Mouse (Mus musculus) NIH3T3 (cell line): ENCODE measurements around the gene Maf.

Experiments used
- DNase-seq: peaks from one replicate; pipeline ENCODE4 v3.0.0-alpha.2; 2012; ENCODE audit warnings: low read depth

Gene Maf

GRCm38 (mm10) chr8:115707731-115708590 lies at the start of gene Maf:
Gene Maf, minus strand, starts transcription at chr8:115707794.
- peak; percentile 97 for DNase-seq

- no peak for DNase-seq
These were observed 49.4 kb upstream of the Maf start for GRCm38 (mm10) chr8:115756965-115757364.

DNA sequence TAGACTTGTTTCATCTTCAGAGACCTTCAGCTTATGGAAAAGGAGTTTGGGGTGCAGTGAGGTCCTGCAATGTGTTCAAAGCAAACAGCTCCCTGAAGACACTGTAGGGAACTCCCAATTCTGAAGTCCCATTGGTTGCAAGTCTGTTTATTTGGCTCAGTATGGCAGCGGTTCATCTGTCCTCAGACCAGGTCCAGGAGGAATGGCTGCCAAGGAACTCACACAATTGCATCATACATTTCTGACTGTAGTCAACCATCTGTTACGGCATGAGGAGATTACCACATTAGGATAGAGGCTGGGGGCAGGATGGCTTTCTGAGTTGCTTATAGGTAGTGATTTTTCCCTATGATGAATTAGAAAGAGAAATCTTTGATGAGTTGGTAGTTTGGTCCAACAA lies 48.4 kb upstream of the Maf start:
- DNase-seq = peak; percentile 74

- peak; percentile 68 for DNase-seq
These were observed 47.1 kb upstream of the Maf start for GRCm38 (mm10) chr8:115754694-115755093.

DNA sequence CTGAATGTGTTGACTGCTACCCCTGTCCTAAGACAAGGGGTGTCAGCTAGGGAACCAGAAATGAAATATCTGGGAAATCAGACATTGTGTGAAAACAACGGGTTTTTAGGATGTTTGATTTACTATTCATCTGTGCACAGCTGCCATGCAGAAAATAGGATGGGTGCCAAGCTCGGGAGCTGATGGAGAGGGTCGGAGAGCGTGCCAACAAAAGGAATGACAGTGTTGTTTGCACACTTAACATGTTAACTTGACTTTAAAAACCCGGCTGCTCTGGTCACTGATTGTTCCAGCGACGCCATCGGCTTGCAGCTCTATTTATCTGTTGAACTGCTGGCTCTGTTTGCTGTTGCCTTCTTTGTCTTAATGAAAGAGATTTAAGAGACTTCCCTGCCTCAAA lies 46.2 kb upstream of the Maf start:
- peak; percentile 41 for DNase-seq

DNA sequence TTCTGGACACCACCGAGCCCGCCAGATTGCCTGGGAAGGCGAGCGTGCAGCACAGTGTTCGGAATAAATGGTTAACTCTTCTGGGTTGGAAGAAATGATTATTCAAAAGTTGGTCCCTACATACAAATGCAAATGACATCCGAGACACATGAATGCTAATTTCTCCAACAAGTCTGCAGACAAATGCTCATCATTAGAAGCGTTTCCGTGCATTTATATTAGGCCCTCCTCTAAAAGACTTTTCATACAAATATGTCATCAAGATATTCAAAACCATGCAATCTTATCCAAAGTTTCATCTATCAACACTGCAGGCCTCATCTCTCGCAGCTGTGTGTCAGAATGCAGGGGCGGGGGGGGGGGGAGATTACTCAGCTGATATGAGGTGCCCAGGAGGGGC lies 39.8 kb upstream of the Maf start:
- no peak for DNase-seq

DNA sequence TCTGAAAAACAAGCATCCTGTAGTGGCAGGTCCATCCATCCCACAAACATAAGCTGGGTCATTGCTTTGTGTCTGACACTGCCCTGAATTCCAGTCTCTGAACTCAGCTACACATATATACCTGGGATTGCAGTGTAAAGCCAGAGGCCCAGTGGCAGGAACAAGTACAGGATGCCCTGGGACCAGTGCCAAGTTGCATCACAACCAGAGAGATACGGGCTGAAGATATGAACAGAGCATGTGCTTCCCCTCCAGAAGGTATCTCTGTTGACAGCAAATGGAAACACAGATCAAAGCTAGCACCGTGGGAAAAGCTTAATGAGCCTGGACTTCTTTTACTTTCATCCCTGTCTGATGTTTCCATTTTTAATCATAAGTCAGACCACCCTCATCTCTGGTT lies 38.1 kb upstream of the Maf start:
- DNase-seq = no peak

GRCm38 (mm10) chr8:115743441-115743840 lies 35.8 kb upstream of the Maf start:
- DNase-seq = no peak

- peak; percentile 60 for DNase-seq
These were observed 35.1 kb upstream of the Maf start for GRCm38 (mm10) chr8:115742646-115743045.

- no peak for DNase-seq
These were observed 34.4 kb upstream of the Maf start for GRCm38 (mm10) chr8:115741964-115742363.

GRCm38 (mm10) chr8:115739756-115740155 lies 32.2 kb upstream of the Maf start:
- DNase-seq = no peak

DNA sequence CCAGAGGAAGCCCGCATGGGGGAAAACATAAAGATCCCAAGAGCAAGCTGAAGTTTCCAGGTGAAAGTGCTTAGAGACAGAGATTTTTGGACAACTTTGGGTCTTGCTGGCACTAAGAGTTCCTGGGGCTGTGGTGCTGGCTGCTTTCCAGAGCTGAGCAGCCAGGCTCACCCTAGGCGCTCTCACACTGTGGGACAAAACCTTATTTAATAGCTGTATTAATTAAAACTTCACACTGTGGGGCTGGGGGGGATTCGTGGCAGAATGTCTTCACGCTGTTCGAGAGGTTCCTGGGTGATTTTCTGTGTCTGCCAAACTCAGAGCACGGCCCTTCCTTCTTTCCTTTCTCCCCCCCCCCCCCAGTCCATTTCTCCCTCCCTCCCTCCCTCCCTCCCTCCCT lies 24.8 kb upstream of the Maf start:
- no peak for DNase-seq

DNA sequence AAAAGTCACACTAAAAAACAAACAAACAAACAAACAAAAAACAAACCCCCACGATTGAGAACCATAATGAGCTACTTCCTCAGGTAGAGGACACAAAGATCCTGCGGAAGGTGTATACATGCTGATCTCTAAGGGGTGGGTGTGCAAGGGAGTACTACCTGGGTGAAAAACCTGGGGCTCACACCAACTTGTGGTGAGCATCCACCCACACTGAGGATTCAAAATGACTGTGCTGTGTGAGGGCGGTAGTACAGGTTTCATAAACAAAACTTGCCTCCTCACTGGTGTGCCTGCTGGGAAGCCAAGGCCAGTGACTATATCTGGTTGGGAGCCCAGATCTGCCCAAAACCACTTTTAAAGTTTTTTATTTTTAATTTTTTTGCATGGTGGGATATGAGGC lies 19.2 kb upstream of the Maf start:
- no peak for DNase-seq

DNA sequence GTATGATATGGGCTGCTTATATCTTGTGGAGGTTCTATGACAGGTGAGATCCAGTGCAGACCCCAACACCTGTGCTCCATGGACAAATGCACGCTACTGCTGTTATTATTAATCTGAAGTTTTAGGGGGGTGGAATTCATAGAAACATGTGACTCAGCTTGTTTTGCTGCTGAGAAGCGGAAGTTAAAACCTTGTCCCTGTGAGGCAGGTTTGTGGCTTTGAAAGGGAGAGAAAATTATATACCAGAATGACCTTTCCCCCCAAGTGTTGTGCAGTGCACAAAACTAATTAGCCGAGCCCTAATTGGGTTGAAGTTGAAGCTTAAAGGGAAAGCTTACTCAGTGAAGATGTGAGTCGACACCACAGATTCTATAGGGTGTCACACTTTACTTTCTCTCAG lies 18.6 kb upstream of the Maf start:
- no peak for DNase-seq

DNA sequence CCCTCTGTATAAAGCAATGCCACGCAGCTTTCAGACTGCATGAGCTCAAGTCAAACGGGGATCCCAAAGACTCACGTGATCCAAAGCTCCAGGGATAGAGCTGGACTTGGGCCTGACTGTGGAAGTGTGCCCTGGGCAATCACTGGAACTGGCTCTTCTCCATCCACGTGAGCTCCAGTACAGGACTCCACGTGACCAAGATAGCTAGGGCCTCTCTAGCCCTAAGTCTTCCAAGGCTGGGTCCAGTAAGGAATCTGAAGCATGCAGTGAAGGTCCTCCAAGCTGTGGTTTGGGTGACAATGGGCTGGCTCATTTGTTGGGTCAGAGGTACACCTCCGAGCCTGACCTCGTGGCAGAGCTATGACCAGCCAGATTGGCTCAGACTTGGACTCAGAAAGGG lies 11.5 kb upstream of the Maf start:
- DNase-seq = peak; percentile 64

- DNase-seq = peak; percentile 61
These were observed 11.0 kb upstream of the Maf start for GRCm38 (mm10) chr8:115718621-115719020.

DNA sequence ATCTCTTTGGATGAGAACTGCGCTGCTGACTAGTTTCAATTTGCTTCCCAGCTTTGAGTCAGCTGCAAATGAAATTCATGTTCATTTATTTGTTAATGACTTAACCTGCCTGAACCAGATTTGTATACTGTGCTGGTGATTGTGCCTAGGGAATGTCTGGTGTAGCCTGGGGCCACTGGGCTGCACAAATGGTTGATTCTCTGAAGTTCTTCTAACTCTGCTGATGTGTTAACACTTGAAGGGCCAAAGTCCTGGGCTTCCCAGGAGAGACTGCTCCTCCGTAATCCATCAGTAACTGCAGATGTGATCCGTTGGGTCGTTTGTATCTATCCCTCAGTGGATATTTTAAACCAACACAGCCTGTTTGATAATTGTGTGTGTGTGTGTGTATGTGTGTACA lies 7.7 kb upstream of the Maf start:
- DNase-seq = no peak

DNA sequence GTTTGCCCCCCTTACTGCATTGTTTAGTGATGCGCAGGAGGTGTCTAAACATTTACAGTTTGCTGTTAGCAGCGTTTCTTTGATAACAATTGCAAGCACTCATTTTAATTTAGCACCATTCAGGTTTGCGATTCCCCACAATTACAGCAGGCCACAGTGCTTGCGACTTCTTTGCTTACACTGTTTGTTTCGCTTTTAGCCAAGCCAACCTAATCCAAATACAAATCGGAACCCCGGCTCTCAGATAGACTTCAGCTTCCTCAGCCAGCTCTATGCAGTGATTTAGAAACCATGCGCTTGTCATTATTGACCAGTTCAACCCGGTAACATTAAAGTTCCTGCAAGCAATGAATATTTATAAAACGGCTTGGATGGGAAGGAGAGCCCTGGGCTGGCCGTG lies 3.5 kb upstream of the Maf start:
- DNase-seq = no peak

DNA sequence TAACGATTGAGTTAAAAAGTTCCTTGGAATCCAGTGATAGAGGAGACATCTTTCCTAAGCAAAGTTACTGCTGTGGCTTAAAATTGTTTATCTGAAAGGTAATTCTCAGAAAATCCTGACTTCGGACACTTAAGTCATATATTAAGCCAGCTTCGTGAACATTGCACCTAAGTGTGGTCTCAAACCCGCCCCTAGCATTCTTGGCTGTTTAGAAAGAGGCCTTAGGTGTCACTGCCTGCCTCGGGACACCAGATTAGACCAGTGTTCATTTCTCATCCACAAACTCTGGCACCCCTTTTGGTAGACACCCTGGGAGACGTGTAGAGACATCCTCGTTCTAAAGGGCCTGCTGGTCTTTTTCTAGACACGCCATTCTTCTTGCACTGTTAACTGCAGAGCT lies 2.3 kb upstream of the Maf start:
- no peak for DNase-seq

DNA sequence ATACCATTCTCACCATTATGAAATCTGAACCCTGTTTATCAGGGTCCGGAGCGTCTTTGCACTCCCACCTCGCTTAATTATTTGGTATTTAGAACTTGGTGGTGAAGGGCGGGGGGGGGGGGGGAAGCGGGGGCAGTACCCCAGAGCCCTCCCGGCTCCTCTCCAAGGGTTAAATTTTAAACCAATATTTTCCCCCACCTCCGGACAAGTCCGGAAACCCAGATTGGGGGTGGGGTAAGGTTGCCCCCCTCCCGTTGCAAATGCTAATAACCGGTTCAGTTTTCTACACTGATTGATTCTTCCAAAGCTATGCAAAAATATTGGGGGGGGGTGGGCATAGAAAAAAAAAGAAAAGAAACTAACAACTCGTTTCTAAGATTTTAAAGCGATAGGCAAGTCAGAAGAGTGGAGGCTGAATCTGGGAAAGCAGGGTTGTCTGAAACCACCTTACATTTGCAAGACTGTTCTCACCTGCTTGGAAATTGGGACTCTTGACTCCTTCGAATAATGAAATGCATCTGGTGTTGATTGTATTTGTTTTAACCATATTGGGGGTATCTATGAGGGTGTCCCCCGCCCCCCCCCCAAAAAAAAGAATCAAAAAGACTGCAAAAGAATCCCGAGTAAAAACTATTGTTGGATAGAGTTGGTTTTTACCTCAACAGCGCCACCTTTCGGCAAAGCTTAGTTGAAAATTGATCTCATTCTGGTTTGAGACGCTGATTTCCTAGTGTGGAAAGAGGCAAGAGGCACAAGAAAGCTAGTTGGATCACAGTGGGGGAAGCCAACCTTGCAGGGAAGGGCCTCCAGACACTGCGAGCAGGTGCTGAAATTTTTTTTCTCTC lies 1.6 kb upstream of the Maf start:
- DNase-seq = peak; percentile 93

DNA sequence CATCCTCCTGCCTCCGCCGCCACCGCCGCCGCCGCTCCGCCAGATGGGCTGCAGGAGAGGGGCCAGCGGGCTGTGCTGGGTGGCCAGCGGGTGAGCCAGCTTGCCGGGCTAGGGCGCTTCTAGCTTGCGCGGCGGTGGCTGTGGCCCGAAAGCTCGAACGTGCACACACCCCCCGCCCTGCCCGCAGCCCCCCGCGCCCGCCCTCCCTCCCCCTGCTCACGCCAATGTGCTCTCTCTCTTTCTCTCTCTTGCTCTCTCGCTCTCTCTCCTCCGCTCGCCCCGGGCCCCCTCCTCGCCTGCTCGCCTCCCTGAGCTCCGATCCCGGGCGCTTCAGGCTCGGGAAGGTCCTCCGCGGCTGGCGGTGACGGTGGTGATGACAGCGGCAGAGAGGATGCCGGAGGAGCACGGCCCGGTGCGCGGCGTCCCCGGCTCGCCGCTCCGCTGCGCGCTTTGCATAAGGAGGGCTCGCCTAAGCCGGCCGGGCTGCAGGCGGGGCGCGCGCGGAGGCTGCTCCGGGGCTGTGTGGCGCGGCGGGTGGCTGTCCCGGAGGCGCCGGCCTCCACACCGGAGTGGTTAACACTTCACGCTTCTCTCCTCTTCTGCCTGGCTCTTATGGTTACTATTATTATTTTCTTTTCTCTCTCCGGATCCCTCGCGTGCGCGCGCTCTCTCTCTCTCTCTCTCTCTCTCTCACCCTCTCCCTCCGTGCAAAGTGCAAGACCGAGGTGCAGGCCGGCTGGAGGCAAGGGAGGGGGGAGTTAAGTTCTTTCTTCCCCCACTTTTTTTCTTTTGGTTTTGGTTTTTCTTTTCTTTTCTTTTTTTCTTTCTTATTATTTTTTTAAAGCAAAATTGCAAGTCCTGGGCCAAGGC lies 498 bp downstream of the Maf start:
- peak; percentile 67 for DNase-seq

DNA sequence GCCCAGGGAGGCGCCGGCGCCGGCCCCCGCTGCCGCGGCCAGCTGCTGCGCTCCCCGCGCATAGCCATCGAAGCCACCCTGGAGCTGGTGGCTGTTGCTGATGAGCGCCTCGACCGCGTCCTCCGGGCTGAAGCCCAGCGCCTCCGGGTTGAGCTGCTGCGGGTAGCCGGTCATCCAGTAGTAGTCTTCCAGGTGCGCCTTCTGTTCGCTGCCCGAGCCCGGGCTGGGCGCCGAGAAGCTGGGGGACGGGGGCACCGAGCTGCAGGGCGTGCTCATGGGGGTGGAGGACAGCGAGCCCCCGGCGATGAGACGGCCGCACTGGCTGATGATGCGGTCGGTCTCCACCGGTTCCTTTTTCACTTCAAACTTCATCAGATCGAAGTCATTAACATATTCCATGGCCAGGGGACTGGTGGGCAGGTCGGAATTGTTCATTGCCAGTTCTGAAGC lies 1.2 kb downstream of the Maf start:
- peak; percentile 19 for DNase-seq
